Mouse (Mus musculus): ENCODE data around the gene Srebf2.

DNA sequence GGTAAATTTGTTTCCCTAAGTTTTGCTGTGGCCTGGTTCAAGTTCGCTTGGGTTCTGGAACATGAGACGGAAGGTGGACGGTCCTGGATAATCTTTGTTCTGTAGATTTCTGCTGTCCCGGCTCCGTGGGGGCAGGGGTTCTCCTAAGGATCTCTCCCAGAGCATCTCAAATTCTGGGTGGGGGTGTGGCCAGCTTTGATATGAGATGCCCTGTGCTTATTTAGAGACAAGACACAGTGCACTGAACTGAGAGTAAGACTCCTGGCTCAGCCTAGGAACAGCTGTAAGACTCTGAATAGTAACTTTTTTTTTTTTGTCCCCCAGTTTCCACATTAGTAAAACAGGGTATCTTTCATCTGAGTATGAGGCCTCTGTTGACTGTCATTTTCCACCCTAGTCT, 18.6 kb upstream of the Srebf2 start:
- TF ChIP-seq CTCF (IDR thresholded peaks at IDR 0.05; ENCODE audit: borderline replicate concordance, insufficient read depth, low read depth, low read length) (no peak), POLR2A (IDR thresholded peaks at IDR 0.05; ENCODE audit: borderline replicate concordance, insufficient read depth, low read length) (no peak)
